ENCODE assay signal across 7 mouse cellular contexts in genomic region chr11:120549986-120550809, GRCm38 (mm10). TPM values are rescaled to one million over a fixed set of nuclear protein-coding genes. Genes with fewer than 3 reads are reported as not detected.
DNase-seq lines count a peak whose midpoint lies in the region; ATAC-seq and TF ChIP-seq lines count a peak whose summit lies in the region.

No protein-coding gene starts in this region.

- no peaks in the 10 kb centered on the region for H3K36me3 ChIP-seq in lung, embryonic 16.5 days (ENCODE audit: control insufficient read depth, insufficient read depth, low read length)
- peaks cover 19% of the 10 kb centered on the region for H3K36me3 ChIP-seq in forebrain, embryonic 10.5 days (replicated peaks)
- no peaks in the 10 kb centered on the region; the same call in 1 of the 2 replicates for H3K36me3 ChIP-seq in intestine, postnatal 0 days (ENCODE audit: control insufficient read depth, insufficient read depth)
- no peaks in the 10 kb centered on the region for H3K36me3 ChIP-seq in neural tube, embryonic 14.5 days (ENCODE audit: control insufficient read depth, insufficient read depth, low read length)

- no peak for DNase-seq in lung, postnatal 10 days
- no peak for DNase-seq in forebrain, embryonic 10.5 days (ENCODE audit: extremely low spot score, low spot score)
- DNase-seq in layer of hippocampus, adult 8-10 months (ENCODE audit: low spot score in 2 of 2): no peak
- DNase-seq in cerebellum, adult 8-10 months: no peak

- peak overlapping the region; percentile 95 for H3K4me2 ChIP-seq in lung, embryonic 16.5 days (ENCODE audit: low read depth, low read length)
- H3K4me2 ChIP-seq in intestine, postnatal 0 days (replicated peaks; ENCODE audit: low read depth): peak overlapping the region; percentile 73
- peak overlapping the region; percentile 93 for H3K4me2 ChIP-seq in neural tube, embryonic 14.5 days (ENCODE audit: low read depth, low read length)

- 53% methylated on average over 11 of the region's 11 CpGs for WGBS in lung, embryonic 16.5 days
- WGBS in forebrain, embryonic 10.5 days: 80% methylated on average over 11 of the region's 11 CpGs
- WGBS in intestine, postnatal 0 days: 63% methylated on average over 11 of the region's 11 CpGs
- 75% methylated on average over 11 of the region's 11 CpGs for WGBS in neural tube, embryonic 14.5 days

- no peaks in the 10 kb centered on the region for H3K9me3 ChIP-seq in lung, embryonic 16.5 days (ENCODE audit: control insufficient read depth, low read length)
- H3K9me3 ChIP-seq in forebrain, embryonic 10.5 days: no peaks in the 10 kb centered on the region
- no peaks in the 10 kb centered on the region for H3K9me3 ChIP-seq in intestine, postnatal 0 days (ENCODE audit: control insufficient read depth)
- H3K9me3 ChIP-seq in neural tube, embryonic 14.5 days (ENCODE audit: control insufficient read depth, low read length): no peaks in the 10 kb centered on the region

- peak overlapping the region; percentile 96 for H3K27ac ChIP-seq in lung, embryonic 16.5 days (ENCODE audit: low read length)
- peak overlapping the region; percentile 96 for H3K27ac ChIP-seq in forebrain, embryonic 10.5 days
- peak overlapping the region; percentile 98 for H3K27ac ChIP-seq in intestine, postnatal 0 days (ENCODE audit: low read depth, low read length)
- peak overlapping the region; percentile 58 for H3K27ac ChIP-seq in neural tube, embryonic 14.5 days (ENCODE audit: low read depth, low read length)

- H3K27me3 ChIP-seq in lung, embryonic 16.5 days (ENCODE audit: control insufficient read depth, insufficient read depth, low read depth, low read length): no peaks in the 10 kb centered on the region
- H3K27me3 ChIP-seq in forebrain, embryonic 10.5 days (ENCODE audit: poor library complexity, severe bottlenecking): no peaks in the 10 kb centered on the region
- H3K27me3 ChIP-seq in intestine, postnatal 0 days (replicated peaks; ENCODE audit: control insufficient read depth, insufficient read depth, low read length): no peaks in the 10 kb centered on the region
- H3K27me3 ChIP-seq in neural tube, embryonic 14.5 days (ENCODE audit: control insufficient read depth, insufficient read depth, low read length): no peaks in the 10 kb centered on the region

- ATAC-seq in lung, embryonic 16.5 days (ENCODE audit: low read depth): peak; percentile 26; the same call in 1 of the 2 replicates
- ATAC-seq in intestine, postnatal 0 days: no peak
- ATAC-seq in neural tube, embryonic 14.5 days (ENCODE audit: low read depth): peak; percentile 36; the same call in 1 of the 2 replicates

- H3K4me3 ChIP-seq in lung, embryonic 16.5 days (ENCODE audit: low read length): peak overlapping the region; percentile 93
- H3K4me3 ChIP-seq in forebrain, embryonic 10.5 days: peak overlapping the region; percentile 78
- H3K4me3 ChIP-seq in intestine, postnatal 0 days (ENCODE audit: low read depth, low read length): peak overlapping the region; percentile 75
- peak overlapping the region; percentile 96 for H3K4me3 ChIP-seq in neural tube, embryonic 14.5 days (ENCODE audit: low read depth, low read length)

- peaks cover 24% of the 10 kb centered on the region for H3K4me1 ChIP-seq in lung, embryonic 16.5 days (replicated peaks; ENCODE audit: control insufficient read depth, insufficient read depth, low read length)
- peaks cover 33% of the 10 kb centered on the region for H3K4me1 ChIP-seq in forebrain, embryonic 10.5 days
- H3K4me1 ChIP-seq in intestine, postnatal 0 days (replicated peaks; ENCODE audit: control insufficient read depth, insufficient read depth, low read length): peaks cover 16% of the 10 kb centered on the region; the same call in 1 of the 2 replicates
- peaks cover 17% of the 10 kb centered on the region for H3K4me1 ChIP-seq in neural tube, embryonic 14.5 days (ENCODE audit: control insufficient read depth, insufficient read depth, low read length)

- TF ChIP-seq CTCF in intestine, postnatal 0 days (IDR thresholded peaks at IDR 0.05; ENCODE audit: low read depth): no peak

- peak overlapping the region; percentile 97 for H3K9ac ChIP-seq in lung, embryonic 16.5 days (ENCODE audit: low read length)
- H3K9ac ChIP-seq in intestine, postnatal 0 days (ENCODE audit: low read depth, low read length): peak overlapping the region; percentile 86; the same call in 1 of the 2 replicates
- H3K9ac ChIP-seq in neural tube, embryonic 14.5 days (replicated peaks; ENCODE audit: low read depth, low read length): peak overlapping the region; percentile 96

RNA-seq across cellular contexts. Expression of gene Mcrip1, which starts 0.7 kb away (rescaled TPM):
- polyA plus RNA-seq in lung, embryonic 16.5 days (2015; fragmentation: Nextera tagmentation; extraction: Ambion mirVana): 184 and 200 TPM in 2 replicates
- polyA plus RNA-seq in forebrain, embryonic 10.5 days (2016; fragmentation: Nextera tagmentation; extraction: Ambion mirVana): 205 and 212 TPM in 2 replicates
- polyA plus RNA-seq in intestine, postnatal 0 days (2015; fragmentation: Nextera tagmentation; extraction: Ambion mirVana): 68.7 and 73.4 TPM in 2 replicates
- 248 and 267 TPM in 2 replicates for polyA plus RNA-seq in neural tube, embryonic 14.5 days (2014; fragmentation: Nextera tagmentation; extraction: Ambion mirVana)
- 10 to 100 TPM; 61.1 to 68.7 (median 63.3) TPM for total RNA-seq in layer of hippocampus, adult 8-10 months (2022)

RNA-seq across cellular contexts. Expression of gene Ppp1r27, which starts 0.7 kb away (rescaled TPM):
- polyA plus RNA-seq in lung, embryonic 16.5 days (2015; fragmentation: Nextera tagmentation; extraction: Ambion mirVana): 0.95 and 2.6 TPM in 2 replicates
- not detected in 2 replicates for polyA plus RNA-seq in forebrain, embryonic 10.5 days (2016; fragmentation: Nextera tagmentation; extraction: Ambion mirVana)
- polyA plus RNA-seq in intestine, postnatal 0 days (2015; fragmentation: Nextera tagmentation; extraction: Ambion mirVana): 1.4 and 1.6 TPM in 2 replicates
- polyA plus RNA-seq in neural tube, embryonic 14.5 days (2014; fragmentation: Nextera tagmentation; extraction: Ambion mirVana): not detected in 2 replicates
- total RNA-seq in layer of hippocampus, adult 8-10 months (2022): not detected

RNA-seq across cellular contexts. Expression of gene Gcgr, which starts 19.7 kb away (rescaled TPM):
- 1.4 and 1.7 TPM in 2 replicates for polyA plus RNA-seq in lung, embryonic 16.5 days (2015; fragmentation: Nextera tagmentation; extraction: Ambion mirVana)
- 0.07 and 0.16 TPM in 2 replicates for polyA plus RNA-seq in forebrain, embryonic 10.5 days (2016; fragmentation: Nextera tagmentation; extraction: Ambion mirVana)
- 1.0 and 1.6 TPM in 2 replicates for polyA plus RNA-seq in intestine, postnatal 0 days (2015; fragmentation: Nextera tagmentation; extraction: Ambion mirVana)
- polyA plus RNA-seq in neural tube, embryonic 14.5 days (2014; fragmentation: Nextera tagmentation; extraction: Ambion mirVana): 0.19 and 0.22 TPM in 2 replicates
- under 1 TPM in 1 of 4 experiments, not detected in 3; 0.25 TPM for total RNA-seq in layer of hippocampus, adult 8-10 months (2022)

RNA-seq across cellular contexts. Expression of gene P4hb, which starts 22.9 kb away (rescaled TPM):
- 829 and 841 TPM in 2 replicates for polyA plus RNA-seq in lung, embryonic 16.5 days (2015; fragmentation: Nextera tagmentation; extraction: Ambion mirVana)
- polyA plus RNA-seq in forebrain, embryonic 10.5 days (2016; fragmentation: Nextera tagmentation; extraction: Ambion mirVana): 485 and 533 TPM in 2 replicates
- polyA plus RNA-seq in intestine, postnatal 0 days (2015; fragmentation: Nextera tagmentation; extraction: Ambion mirVana): 2,516 and 2,539 TPM in 2 replicates
- polyA plus RNA-seq in neural tube, embryonic 14.5 days (2014; fragmentation: Nextera tagmentation; extraction: Ambion mirVana): 248 and 330 TPM in 2 replicates
- 100 to 1,000 TPM; 119 to 147 (median 134) TPM for total RNA-seq in layer of hippocampus, adult 8-10 months (2022)

RNA-seq across cellular contexts. Expression of gene Arhgdia, which starts 31.2 kb away (rescaled TPM):
- polyA plus RNA-seq in lung, embryonic 16.5 days (2015; fragmentation: Nextera tagmentation; extraction: Ambion mirVana): 654 and 680 TPM in 2 replicates
- polyA plus RNA-seq in forebrain, embryonic 10.5 days (2016; fragmentation: Nextera tagmentation; extraction: Ambion mirVana): 744 and 753 TPM in 2 replicates
- polyA plus RNA-seq in intestine, postnatal 0 days (2015; fragmentation: Nextera tagmentation; extraction: Ambion mirVana): 474 and 493 TPM in 2 replicates
- 419 and 479 TPM in 2 replicates for polyA plus RNA-seq in neural tube, embryonic 14.5 days (2014; fragmentation: Nextera tagmentation; extraction: Ambion mirVana)
- 100 to 1,000 TPM; 268 to 314 (median 278) TPM for total RNA-seq in layer of hippocampus, adult 8-10 months (2022)
